Mouse (Mus musculus) heart, adult 2 months (tissue): ENCODE data around the gene Evc. TPM values are rescaled to one million over a fixed set of nuclear protein-coding genes. Genes with fewer than 3 reads are reported as not detected.

Experiments
- DNase-seq, 2 experiments: peaks; one replicate each; pipeline ENCODE4 v3.0.0; 2021
- H3K27ac ChIP-seq: fragments of 200-600 bp; 2 replicates; pipeline ENCODE4 v1.8.1; 2022
- H3K27me3 ChIP-seq: fragments of 200-500 bp; 2 replicates; pipeline ENCODE4 v1.6.1; 2012; ENCODE audit warnings: mild to moderate bottlenecking, low read length, inconsistent platforms, mixed read lengths; ENCODE audit not compliant: control insufficient read depth, insufficient read depth
- H3K36me3 ChIP-seq: fragments of 200-500 bp; 2 replicates; pipeline ENCODE4 v1.6.1; 2012; ENCODE audit warnings: low read length, inconsistent platforms; ENCODE audit not compliant: control insufficient read depth, insufficient read depth
- H3K4me1 ChIP-seq: fragments of 200-500 bp; 2 replicates; pipeline ENCODE4 v1.6.1; 2011; ENCODE audit warnings: low read length; ENCODE audit not compliant: control insufficient read depth, insufficient read depth
- H3K4me3 ChIP-seq: fragments of 200-600 bp; 2 replicates; pipeline ENCODE4 v1.8.1; 2022
- H3K79me2 ChIP-seq: fragments of 200-500 bp; replicated peaks from 2 replicates; pipeline ENCODE4 v1.6.1; 2012; ENCODE audit warnings: mild to moderate bottlenecking, inconsistent platforms, low read length, moderate library complexity, mixed read lengths; ENCODE audit not compliant: control insufficient read depth, insufficient read depth
- H3K9ac ChIP-seq: fragments of 200-500 bp; 2 replicates; pipeline ENCODE4 v1.6.1; 2012; ENCODE audit warnings: low read depth, mild to moderate bottlenecking, control low read depth, inconsistent platforms, low read length, mixed read lengths
- CTCF ChIP-seq: fragments of 200-600 bp; IDR thresholded peaks from 2 replicates; pipeline ENCODE4 v1.8.1; 2022; ENCODE audit warnings: antibody characterized with exemption, mild to moderate bottlenecking, moderate library complexity
- EP300 ChIP-seq: fragments of 200-500 bp; IDR thresholded peaks from 2 replicates; pipeline ENCODE4 v1.6.1; 2011; ENCODE audit warnings: low read depth, low read length, control low read depth; ENCODE audit not compliant: insufficient read depth
- POLR2A ChIP-seq: fragments of 200-500 bp; IDR thresholded peaks from 2 replicates; pipeline ENCODE4 v1.6.1; 2011; ENCODE audit warnings: mild to moderate bottlenecking, low read depth, low read length, control low read depth; ENCODE audit not compliant: insufficient read depth
- WGBS: fragments of 180-500 bp; shearing (Covaris S2); methylation state at CpG from one replicate; pipeline ENCODE4 v1.1.7; 2018; 5-methylcytosine and 5-hydroxymethylcytosine counted together
- intact Hi-C: fragments of 180-260 bp; cut with DNase I; formaldehyde crosslinking; loops from one replicate; pipeline ENCODE4 v1.15.1; 2025
- polyA plus RNA-seq: library from polyadenylated mRNA; depleted of rRNA; stranded (reverse); fragments of >200 nt; gene quantifications from 2 replicates; pipeline ENCODE4 v1.2.3, GENCODE M21; 2012
- total RNA-seq, 2 experiments: library from RNA; stranded (reverse); gene quantifications; 2 replicates each; pipeline ENCODE4 v1.2.3; 2021

Evc gene
- total and polyA plus RNA-seq, 3 experiments: 5.2 to 6.5 (median 5.8) TPM

DNA sequence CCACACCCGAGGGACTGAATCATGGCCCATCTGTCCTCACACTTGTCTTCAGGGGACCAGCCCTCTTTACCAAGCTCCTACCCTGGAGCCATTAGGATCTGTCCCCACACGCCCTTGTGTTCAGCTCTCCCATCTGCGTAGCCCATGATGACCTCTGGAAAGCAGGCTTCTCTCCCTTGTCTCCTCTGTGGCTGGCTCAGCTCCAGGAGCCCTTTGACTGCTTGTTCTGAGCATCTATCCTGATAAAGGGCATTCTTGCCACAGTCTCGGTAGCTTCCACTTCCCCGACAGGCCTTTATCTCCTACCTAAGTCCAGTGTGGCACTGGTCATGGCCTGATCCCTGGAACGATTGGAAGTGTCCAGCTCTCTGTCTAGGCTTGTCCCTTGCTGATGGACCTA, 10.0 kb downstream of the Evc start:
- no peak overlapping the region for H3K4me3 ChIP-seq
- no peaks in the 10 kb centered on the region for H3K36me3 ChIP-seq
- H3K4me1 ChIP-seq: no peaks in the 10 kb centered on the region
- 57% methylated on average over 6 of the region's 6 CpGs for whole genome bisulfite sequencing
- DNase-seq: no peak
- intact Hi-C loops: no loop called here
- no peak overlapping the region for H3K9ac ChIP-seq
- no peak for TF ChIP-seq POLR2A
- no peak for TF ChIP-seq EP300
- TF ChIP-seq CTCF: no peak
- no peak overlapping the region for H3K27ac ChIP-seq
- no peaks in the 10 kb centered on the region for H3K27me3 ChIP-seq
- no peaks in the 10 kb centered on the region for H3K79me2 ChIP-seq

DNA sequence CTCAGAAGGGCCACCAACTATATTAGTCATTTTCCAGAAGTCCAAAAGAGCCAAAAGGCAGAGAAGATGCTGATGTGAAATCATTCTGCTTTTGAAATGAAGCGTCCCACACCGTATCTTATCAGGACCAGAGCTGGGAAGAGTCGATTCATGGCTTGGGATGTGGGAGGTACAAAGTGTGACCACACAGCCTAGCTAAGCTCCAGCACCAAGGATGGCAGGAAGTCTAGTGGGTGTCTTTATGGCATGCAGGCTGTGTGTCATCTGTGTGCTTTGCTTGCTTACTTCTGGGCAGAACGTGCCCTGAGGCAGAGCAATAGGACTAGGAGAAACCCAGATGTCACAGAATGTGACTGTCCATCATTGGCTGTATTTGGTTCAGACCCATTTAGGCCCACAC, 15.9 kb downstream of the Evc start:
- TF ChIP-seq EP300: no peak
- TF ChIP-seq CTCF: no peak
- TF ChIP-seq POLR2A: no peak
- DNase-seq: no peak
- Histone ChIP-seq H3K9ac (no peak overlapping the region), H3K36me3 (no peaks in the 10 kb centered on the region), H3K27me3 (no peaks in the 10 kb centered on the region), H3K79me2 (no peaks in the 10 kb centered on the region), H3K4me1 (no peaks in the 10 kb centered on the region), H3K4me3 (no peak overlapping the region), H3K27ac (no peak overlapping the region)
- 68% methylated on average over 4 of the region's 4 CpGs for WGBS
- intact Hi-C loops: no loop called here

GRCm38 (mm10) chr5:37320174-37320573, 16.5 kb downstream of the Evc start:
- TF ChIP-seq POLR2A (no peak), CTCF (no peak), EP300 (no peak)
- 66% methylated on average over 3 of the region's 3 CpGs for WGBS
- no peaks in the 10 kb centered on the region for H3K4me1 ChIP-seq
- H3K79me2 ChIP-seq: no peaks in the 10 kb centered on the region
- no peak overlapping the region for H3K4me3 ChIP-seq
- no peak overlapping the region for H3K27ac ChIP-seq
- no peak overlapping the region for H3K9ac ChIP-seq
- no peaks in the 10 kb centered on the region for H3K36me3 ChIP-seq
- intact Hi-C loops: no loop called here
- no peak for DNase-seq
- H3K27me3 ChIP-seq: no peaks in the 10 kb centered on the region

GRCm38 (mm10) chr5:37318715-37319114, 18.0 kb downstream of the Evc start:
- WGBS: 70% methylated on average over 6 of the region's 6 CpGs
- no peaks in the 10 kb centered on the region for H3K27me3 ChIP-seq
- no peak overlapping the region for H3K4me3 ChIP-seq
- H3K27ac ChIP-seq: no peak overlapping the region
- no peak for DNase-seq
- TF ChIP-seq POLR2A: no peak
- no peak for TF ChIP-seq CTCF
- TF ChIP-seq EP300: no peak
- H3K36me3 ChIP-seq: no peaks in the 10 kb centered on the region
- intact Hi-C loops: no loop called here
- no peaks in the 10 kb centered on the region for H3K79me2 ChIP-seq
- H3K9ac ChIP-seq: no peak overlapping the region
- H3K4me1 ChIP-seq: no peaks in the 10 kb centered on the region

DNA sequence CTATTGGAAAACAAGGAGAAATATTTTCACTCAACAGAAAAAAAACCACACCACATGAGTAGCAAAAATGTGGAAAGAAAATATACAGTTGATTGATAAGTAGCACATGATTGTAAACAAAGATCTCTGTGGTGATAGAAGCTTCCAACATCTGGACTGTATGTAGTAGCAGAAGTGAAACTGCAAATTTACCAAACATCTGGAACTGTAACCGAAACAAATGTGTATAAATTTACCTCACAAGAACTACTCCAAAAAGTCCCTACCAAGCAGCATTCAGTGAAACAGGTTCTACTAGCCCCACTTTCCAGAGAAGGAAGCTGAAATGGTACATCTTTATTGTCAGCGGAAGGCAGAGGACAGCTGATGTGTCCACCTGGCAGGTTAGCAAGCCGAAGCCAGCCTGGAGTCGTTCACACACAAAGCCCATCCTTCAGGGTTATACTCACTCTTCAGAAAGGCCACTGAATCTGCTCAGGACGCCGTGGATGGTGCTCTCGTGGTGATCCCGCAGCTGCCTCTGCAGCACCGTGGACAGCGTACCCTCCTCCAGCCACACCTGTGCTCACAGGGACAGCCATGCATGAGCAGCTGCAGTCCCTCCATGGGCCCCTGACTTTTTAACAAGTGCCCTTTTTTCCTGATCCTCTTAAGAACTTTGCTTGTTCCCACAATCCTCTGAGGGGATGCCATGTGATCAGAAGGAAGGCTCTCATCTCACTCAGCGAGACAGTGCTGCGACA, 23.5 kb downstream of the Evc start:
- TF ChIP-seq POLR2A (no peak), EP300 (no peak), CTCF (no peak)
- WGBS: 83% methylated on average over 12 of the region's 12 CpGs
- Histone ChIP-seq H3K79me2 (no peaks in the 10 kb centered on the region), H3K9ac (no peak overlapping the region), H3K27me3 (no peaks in the 10 kb centered on the region), H3K36me3 (no peaks in the 10 kb centered on the region), H3K4me3 (no peak overlapping the region), H3K27ac (no peak overlapping the region), H3K4me1 (no peaks in the 10 kb centered on the region)
- intact Hi-C loops: no loop called here
- no peak for DNase-seq

GRCm38 (mm10) chr5:37310026-37310425, 26.7 kb downstream of the Evc start:
- H3K9ac ChIP-seq: no peak overlapping the region
- no peaks in the 10 kb centered on the region for H3K27me3 ChIP-seq
- no peaks in the 10 kb centered on the region for H3K4me1 ChIP-seq
- no peak for DNase-seq
- no peaks in the 10 kb centered on the region for H3K79me2 ChIP-seq
- intact Hi-C loops: no loop called here
- 72% methylated on average over 9 of the region's 9 CpGs for WGBS
- no peak for TF ChIP-seq POLR2A
- no peak for TF ChIP-seq CTCF
- no peak for TF ChIP-seq EP300
- no peaks in the 10 kb centered on the region for H3K36me3 ChIP-seq
- H3K4me3 ChIP-seq: no peak overlapping the region
- H3K27ac ChIP-seq: no peak overlapping the region
